Comparison of ENCODE assay signal across 7 mouse cellular contexts in the genomic region with DNA sequence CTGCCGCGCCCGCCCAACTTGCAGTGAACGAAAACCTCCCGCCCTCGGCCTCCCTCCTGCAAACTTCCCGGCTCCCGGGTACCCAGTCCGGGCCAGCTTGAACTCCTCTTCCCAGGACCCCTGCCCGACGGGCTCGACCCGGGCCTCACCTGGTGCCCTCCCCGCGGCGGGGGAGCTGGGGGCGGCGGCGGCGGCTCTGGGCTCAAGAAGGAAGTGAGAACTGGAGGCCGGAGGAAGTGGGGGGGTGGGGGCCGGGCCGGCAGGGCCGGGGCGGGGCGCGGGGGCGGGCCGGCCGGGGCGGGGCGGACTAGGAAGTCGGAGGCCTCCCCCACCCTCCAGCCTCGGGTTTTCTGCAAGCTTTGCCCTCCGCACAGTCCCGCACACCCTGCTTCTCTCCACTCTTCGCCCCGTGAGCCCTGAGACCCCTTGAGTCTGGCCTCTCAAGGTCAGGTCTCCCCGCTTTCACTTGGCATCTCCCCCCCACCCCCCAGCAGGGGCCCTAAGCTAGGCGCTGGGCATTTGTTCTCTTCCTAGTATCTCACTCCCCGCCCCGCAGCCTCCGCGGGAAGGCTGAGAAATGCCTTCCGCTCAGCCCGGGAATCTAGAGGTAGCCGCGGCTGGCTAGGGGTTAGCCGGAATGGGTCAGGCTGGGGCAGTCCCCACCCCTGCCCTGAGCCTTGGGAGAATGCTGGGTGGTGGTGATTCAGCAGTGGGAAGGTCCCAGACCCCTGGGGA. TPM values are rescaled to one million over a fixed set of nuclear protein-coding genes. Genes with fewer than 3 reads are reported as not detected.
DNase-seq lines count a peak whose midpoint lies in the region; ATAC-seq and TF ChIP-seq lines count a peak whose summit lies in the region.

No protein-coding gene starts in this region.

- no peaks in the 10 kb centered on the region for H3K36me3 ChIP-seq in intestine, embryonic 14.5 days (ENCODE audit: control insufficient read depth, insufficient read depth, low read length)
- no peaks in the 10 kb centered on the region for H3K36me3 ChIP-seq in limb, embryonic 14.5 days (ENCODE audit: control insufficient read depth, insufficient read depth, low read length)
- no peaks in the 10 kb centered on the region for H3K36me3 ChIP-seq in midbrain, embryonic 14.5 days (ENCODE audit: control insufficient read depth, insufficient read depth, low read length)

- ATAC-seq in intestine, embryonic 14.5 days (replicated peaks; ENCODE audit: low FRiP score, low TSS enrichment, low read depth) = peak; percentile 86
- ATAC-seq in limb, embryonic 14.5 days (ENCODE audit: low FRiP score, low read depth) = peak; percentile 87
- ATAC-seq in midbrain, embryonic 14.5 days (ENCODE audit: low FRiP score, low TSS enrichment) = peak; percentile 75

- no peaks in the 10 kb centered on the region for H3K27me3 ChIP-seq in intestine, embryonic 14.5 days (replicated peaks; ENCODE audit: control insufficient read depth, insufficient read depth, low read length)
- no peaks in the 10 kb centered on the region for H3K27me3 ChIP-seq in limb, embryonic 14.5 days (ENCODE audit: control insufficient read depth, insufficient read depth, low read length)
- no peaks in the 10 kb centered on the region for H3K27me3 ChIP-seq in midbrain, embryonic 14.5 days (ENCODE audit: control insufficient read depth, insufficient read depth, low read length)

- peak; percentile 72 for DNase-seq in adrenal gland, adult 8-10 months
- peak; percentile 85 for DNase-seq in embryo, embryonic 11 days
- peak; percentile 59 to 78 for DNase-seq in gastrocnemius, postnatal 36 days
- DNase-seq in intestine, embryonic 14.5 days (ENCODE audit: low spot score) = peak; percentile 95
- DNase-seq in limb, embryonic 14.5 days (ENCODE audit: low spot score) = peak; percentile 85
- DNase-seq in midbrain, embryonic 14.5 days = peak; percentile 74
- peak; percentile 81 to 82 for DNase-seq in spleen, adult 18-20 months

- H3K9me3 ChIP-seq in intestine, embryonic 14.5 days (ENCODE audit: control insufficient read depth, low read length) = no peaks in the 10 kb centered on the region
- H3K9me3 ChIP-seq in limb, embryonic 14.5 days (ENCODE audit: control insufficient read depth, low read length) = no peaks in the 10 kb centered on the region
- H3K9me3 ChIP-seq in midbrain, embryonic 14.5 days (ENCODE audit: control insufficient read depth, low read length) = no peaks in the 10 kb centered on the region

- intact Hi-C loops in gastrocnemius, postnatal 36 days (cut with DNase I) = loop anchor here (5.0 to 10.0 kb wide), 2 partner anchors 38 to 595 kb away; a partner anchor contains a TSS

- peak overlapping the region; percentile 77 for H3K4me3 ChIP-seq in intestine, embryonic 14.5 days (ENCODE audit: low read depth, low read length)
- peak overlapping the region; percentile 85 for H3K4me3 ChIP-seq in limb, embryonic 14.5 days (replicated peaks; ENCODE audit: low read length)
- H3K4me3 ChIP-seq in midbrain, embryonic 14.5 days (replicated peaks; ENCODE audit: low read depth, low read length) = peak overlapping the region; percentile 67

- peak overlapping the region; percentile 85 for H3K9ac ChIP-seq in intestine, embryonic 14.5 days (ENCODE audit: low read length)
- H3K9ac ChIP-seq in limb, embryonic 14.5 days (ENCODE audit: low read depth, low read length, severe bottlenecking) = peak overlapping the region; percentile 86
- peak overlapping the region; percentile 74 for H3K9ac ChIP-seq in midbrain, embryonic 14.5 days (replicated peaks; ENCODE audit: low read length)

- peak overlapping the region; percentile 89 for H3K4me2 ChIP-seq in intestine, embryonic 14.5 days (ENCODE audit: low read length)
- peak overlapping the region; percentile 64 for H3K4me2 ChIP-seq in limb, embryonic 14.5 days (replicated peaks; ENCODE audit: low read depth, low read length, severe bottlenecking)
- H3K4me2 ChIP-seq in midbrain, embryonic 14.5 days (ENCODE audit: low read length) = peak overlapping the region; percentile 96

- under 1% methylated on average over 35 of the region's 49 CpGs for WGBS in intestine, embryonic 14.5 days
- under 1% methylated on average over 23 of the region's 49 CpGs for WGBS in limb, embryonic 14.5 days
- under 1% methylated on average over 49 of the region's 49 CpGs for WGBS in midbrain, embryonic 14.5 days

- TF ChIP-seq POLR2A in limb, embryonic 14.5 days (IDR thresholded peaks at IDR 0.05; ENCODE audit: borderline replicate concordance, extremely low read depth, insufficient read depth, insufficient read length) = peak; percentile 52; the same call in 1 of the 2 replicates

- H3K27ac ChIP-seq in intestine, embryonic 14.5 days (ENCODE audit: low read depth) = peak overlapping the region; percentile 97
- H3K27ac ChIP-seq in limb, embryonic 14.5 days (replicated peaks; ENCODE audit: low read depth, low read length) = peak overlapping the region; percentile 93
- H3K27ac ChIP-seq in midbrain, embryonic 14.5 days (replicated peaks; ENCODE audit: low read depth, low read length) = peak overlapping the region; percentile 74

- H3K4me1 ChIP-seq in intestine, embryonic 14.5 days (replicated peaks; ENCODE audit: control insufficient read depth, insufficient read depth, low read length) = peaks cover 41% of the 10 kb centered on the region
- H3K4me1 ChIP-seq in limb, embryonic 14.5 days (ENCODE audit: control insufficient read depth, insufficient read depth, low read length) = peaks cover 32% of the 10 kb centered on the region
- H3K4me1 ChIP-seq in midbrain, embryonic 14.5 days (ENCODE audit: control insufficient read depth, insufficient read depth, low read length) = 0 out of 2 replicates have a peak, but pooled peaks cover 5% of the 10 kb centered on the region

RNA-seq across cellular contexts. Expression of a gene that starts 5.8 kb away (rescaled TPM):
- total RNA-seq in adrenal gland, adult 8-10 months (2022) = 10 to 100 TPM; 39.8 to 54.4 (median 47.5) TPM
- total RNA-seq in gastrocnemius, postnatal 36 days (2021) = 10 to 100 TPM; 15.6 to 15.7 TPM
- 63.7 and 65.0 TPM in 2 replicates for polyA plus RNA-seq in intestine, embryonic 14.5 days (2014; fragmentation: Nextera tagmentation; extraction: Ambion mirVana)
- 48.7 and 55.6 TPM in 2 replicates for polyA plus RNA-seq in limb, embryonic 14.5 days (2012; rRNA removed)
- polyA plus RNA-seq in limb, embryonic 14.5 days (2014; fragmentation: Nextera tagmentation; extraction: Ambion mirVana) = 70.3 and 73.7 TPM in 2 replicates
- polyA plus RNA-seq in midbrain, embryonic 14.5 days (2014; fragmentation: Nextera tagmentation; extraction: Ambion mirVana) = 9.7 and 15.7 TPM in 2 replicates

RNA-seq across cellular contexts. Expression of a gene that starts 17.5 kb away (rescaled TPM):
- total RNA-seq in adrenal gland, adult 8-10 months (2022) = 10 to 100 TPM; 74.4 to 93.6 (median 83.3) TPM
- 100 to 1,000 TPM; 155 to 167 TPM for total RNA-seq in gastrocnemius, postnatal 36 days (2021)
- 22.4 and 23.6 TPM in 2 replicates for polyA plus RNA-seq in intestine, embryonic 14.5 days (2014; fragmentation: Nextera tagmentation; extraction: Ambion mirVana)
- polyA plus RNA-seq in limb, embryonic 14.5 days (2012; rRNA removed) = 49.1 and 66.1 TPM in 2 replicates
- 27.7 and 31.7 TPM in 2 replicates for polyA plus RNA-seq in limb, embryonic 14.5 days (2014; fragmentation: Nextera tagmentation; extraction: Ambion mirVana)
- polyA plus RNA-seq in midbrain, embryonic 14.5 days (2014; fragmentation: Nextera tagmentation; extraction: Ambion mirVana) = 9.5 and 11.3 TPM in 2 replicates

RNA-seq across cellular contexts. Expression of a gene that starts 40.1 kb away (rescaled TPM):
- total RNA-seq in adrenal gland, adult 8-10 months (2022) = 10 to 100 TPM; 76.4 to 94.5 (median 93.0) TPM
- total RNA-seq in gastrocnemius, postnatal 36 days (2021) = 10 to 100 TPM; 23.3 to 25.4 TPM
- 88.9 and 92.6 TPM in 2 replicates for polyA plus RNA-seq in intestine, embryonic 14.5 days (2014; fragmentation: Nextera tagmentation; extraction: Ambion mirVana)
- polyA plus RNA-seq in limb, embryonic 14.5 days (2012; rRNA removed) = 77.1 and 108 TPM in 2 replicates
- 94.2 and 102 TPM in 2 replicates for polyA plus RNA-seq in limb, embryonic 14.5 days (2014; fragmentation: Nextera tagmentation; extraction: Ambion mirVana)
- 47.9 and 55.8 TPM in 2 replicates for polyA plus RNA-seq in midbrain, embryonic 14.5 days (2014; fragmentation: Nextera tagmentation; extraction: Ambion mirVana)

RNA-seq across cellular contexts. Expression of a gene that starts 40.1 kb away (rescaled TPM):
- total RNA-seq in adrenal gland, adult 8-10 months (2022) = 10 to 100 TPM; 56.0 to 84.3 (median 74.0) TPM
- 10 to 100 TPM; 20.8 to 22.6 TPM for total RNA-seq in gastrocnemius, postnatal 36 days (2021)
- 46.6 and 52.1 TPM in 2 replicates for polyA plus RNA-seq in intestine, embryonic 14.5 days (2014; fragmentation: Nextera tagmentation; extraction: Ambion mirVana)
- polyA plus RNA-seq in limb, embryonic 14.5 days (2012; rRNA removed) = 27.3 and 28.3 TPM in 2 replicates
- polyA plus RNA-seq in limb, embryonic 14.5 days (2014; fragmentation: Nextera tagmentation; extraction: Ambion mirVana) = 38.9 and 41.5 TPM in 2 replicates
- 22.2 and 28.5 TPM in 2 replicates for polyA plus RNA-seq in midbrain, embryonic 14.5 days (2014; fragmentation: Nextera tagmentation; extraction: Ambion mirVana)

Comparison
In these comparisons a context has a peak if more than half of its experiments do, and no peak if none do; other contexts are left out.
1. Peak in every context shown above with its lines: DNase-seq, ATAC-seq, H3K4me3 ChIP-seq and H3K27ac ChIP-seq.